Mouse (Mus musculus) limb, embryonic 13.5 days (tissue): ENCODE data around the gene Serpinb3d. TPM values are rescaled to one million over a fixed set of nuclear protein-coding genes. Genes with fewer than 3 reads are reported as not detected.
"Not testable (repeated sequence)": the region's sequence is repeated elsewhere in the genome, so short reads cannot be mapped to it uniquely, and the experiment has no call there.

Experiments
- ATAC-seq: fragments of 200-750 bp; cut with Nextera tagmentation; 2 replicates; pipeline ENCODE4 v1.8.0; 2017; ENCODE audit warnings: low read depth, moderate number of reproducible peaks, moderate TSS enrichment; ENCODE audit not compliant: low FRiP score
- H3K27ac ChIP-seq: fragments of 300-500 bp; sonication (generic); 2 replicates; pipeline ENCODE4 v1.5.1; 2015; ENCODE audit warnings: inconsistent platforms, mild to moderate bottlenecking, moderate library complexity
- H3K27me3 ChIP-seq: fragments of 300-500 bp; sonication (generic); 2 replicates; pipeline ENCODE4 v1.6.1; 2015; ENCODE audit warnings: mild to moderate bottlenecking, inconsistent platforms
- H3K36me3 ChIP-seq: fragments of 300-500 bp; sonication (generic); 2 replicates; pipeline ENCODE4 v1.6.1; 2015; ENCODE audit warnings: inconsistent platforms, mild to moderate bottlenecking, moderate library complexity
- H3K4me1 ChIP-seq: fragments of 300-500 bp; sonication (generic); 2 replicates; pipeline ENCODE4 v1.6.1; 2015; ENCODE audit warnings: inconsistent platforms
- H3K4me2 ChIP-seq: fragments of 300-500 bp; sonication (generic); replicated peaks from 2 replicates; pipeline ENCODE4 v1.6.1; 2015; ENCODE audit warnings: inconsistent platforms, mild to moderate bottlenecking, moderate library complexity
- H3K4me3 ChIP-seq: fragments of 300-500 bp; sonication (generic); 2 replicates; pipeline ENCODE4 v1.5.1; 2015; ENCODE audit warnings: moderate library complexity, mild to moderate bottlenecking, inconsistent platforms
- H3K9ac ChIP-seq: fragments of 300-500 bp; sonication (generic); 2 replicates; pipeline ENCODE4 v1.6.1; 2015; ENCODE audit warnings: mild to moderate bottlenecking, inconsistent platforms
- H3K9me3 ChIP-seq: fragments of 300-500 bp; sonication (generic); 2 replicates; pipeline ENCODE4 v1.6.1; 2016; ENCODE audit warnings: inconsistent platforms
- WGBS: fragments of 180-500 bp; shearing (Covaris S2); methylation state at CpG from one replicate; pipeline ENCODE4 v1.1.7; 2015; 5-methylcytosine and 5-hydroxymethylcytosine counted together
- polyA plus RNA-seq: library from polyadenylated mRNA; unstranded; fragments of >200 nt; fragmentation: Nextera tagmentation; extraction: Ambion mirVana; gene quantifications from 2 replicates; pipeline ENCODE4 v1.2.1, GENCODE M21; 2015

The Serpinb3d gene
- not detected in 2 replicates for polyA plus RNA-seq

DNA sequence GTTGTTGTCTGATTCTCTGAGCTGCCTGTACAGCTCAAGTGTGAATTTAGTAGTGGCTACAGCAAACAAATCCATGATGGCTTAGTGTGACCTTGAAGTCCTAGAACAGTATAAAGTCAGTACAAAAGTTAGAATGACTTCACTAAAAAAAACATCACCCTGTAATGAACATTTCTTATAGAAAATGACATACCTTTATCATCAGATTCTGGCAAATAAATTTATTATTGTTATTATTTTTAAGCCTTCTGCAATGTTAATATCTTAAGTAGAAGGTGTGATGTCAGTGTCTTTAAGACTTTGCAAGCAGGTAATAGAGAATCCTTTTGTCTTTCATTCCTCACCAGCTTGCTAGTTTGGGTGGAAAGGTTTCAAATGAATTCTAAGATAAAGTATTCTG lies at the start of gene Serpinb3d:
Serpinb3d (minus strand) TSS at position 101 of the 400 bp plus-strand sequence.
- no peak within 1 kb of the TSS for H3K27ac ChIP-seq

DNA sequence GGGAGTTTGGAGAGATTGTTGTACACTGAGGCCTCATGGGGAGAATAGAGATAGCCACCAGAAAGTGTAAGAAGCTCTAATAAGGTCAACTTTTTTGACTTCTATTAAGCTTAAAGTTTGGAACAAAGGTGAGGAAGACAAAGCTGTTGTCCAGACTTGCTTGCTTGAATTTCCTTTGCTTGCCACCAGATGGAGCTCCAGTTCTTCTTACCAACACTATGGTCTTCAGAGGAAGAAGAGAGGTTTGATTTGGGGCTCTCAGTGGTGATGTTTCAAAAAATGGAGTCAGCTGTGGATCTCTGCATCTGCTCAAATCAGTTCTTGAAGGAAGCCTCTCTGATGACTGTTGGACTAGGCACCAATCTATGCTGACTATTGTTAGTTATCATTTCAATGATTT lies 44.1 kb upstream of the Serpinb3d start:
- ATAC-seq, H3K9me3 ChIP-seq, H3K4me2 ChIP-seq, H3K4me1 ChIP-seq, H3K36me3 ChIP-seq, H3K4me3 ChIP-seq, H3K27ac ChIP-seq, H3K27me3 ChIP-seq, H3K9ac ChIP-seq: not testable (repeated sequence)

More for the DNA sequence above, at the start of gene Serpinb3d:
- no peaks in the 10 kb centered on the region for H3K36me3 ChIP-seq
- H3K9ac ChIP-seq, result no peak within 1 kb of the TSS
- ATAC-seq, result no peak
- no peaks in the 10 kb centered on the region for H3K4me1 ChIP-seq
- H3K4me2 ChIP-seq, result no peak within 1 kb of the TSS
- H3K4me3 ChIP-seq, result no peak within 1 kb of the TSS
- no peaks in the 10 kb centered on the region for H3K27me3 ChIP-seq
- no peaks in the 10 kb centered on the region for H3K9me3 ChIP-seq

DNA sequence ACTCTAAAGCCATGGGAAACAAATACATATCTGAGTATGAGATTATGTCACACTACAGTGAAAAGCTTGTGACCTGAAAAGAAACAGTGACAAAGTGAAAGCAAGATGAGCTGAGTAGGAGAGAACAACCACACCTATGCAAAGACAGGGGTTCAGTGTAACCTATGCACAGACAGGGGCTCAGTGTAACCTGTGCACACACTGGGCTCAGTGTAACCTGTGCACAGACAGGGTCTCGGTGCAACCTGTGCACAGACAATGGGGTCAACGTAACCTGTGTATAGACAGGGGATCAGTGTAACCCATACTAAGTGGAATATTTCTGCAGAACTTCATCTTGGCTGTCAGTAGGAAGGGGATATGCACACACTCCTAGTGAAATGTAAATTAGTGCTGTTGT lies 15.1 kb upstream of the Serpinb3d start:
- Histone ChIP-seq H3K9ac (no peak overlapping the region), H3K27ac (no peak overlapping the region), H3K4me2 (no peak overlapping the region), H3K9me3 (no peaks in the 10 kb centered on the region), H3K4me1 (no peaks in the 10 kb centered on the region), H3K4me3 (no peak overlapping the region), H3K36me3 (no peaks in the 10 kb centered on the region), H3K27me3 (no peaks in the 10 kb centered on the region)
- ATAC-seq, result no peak
- WGBS, result 91% methylated on average over 2 of the region's 2 CpGs

DNA sequence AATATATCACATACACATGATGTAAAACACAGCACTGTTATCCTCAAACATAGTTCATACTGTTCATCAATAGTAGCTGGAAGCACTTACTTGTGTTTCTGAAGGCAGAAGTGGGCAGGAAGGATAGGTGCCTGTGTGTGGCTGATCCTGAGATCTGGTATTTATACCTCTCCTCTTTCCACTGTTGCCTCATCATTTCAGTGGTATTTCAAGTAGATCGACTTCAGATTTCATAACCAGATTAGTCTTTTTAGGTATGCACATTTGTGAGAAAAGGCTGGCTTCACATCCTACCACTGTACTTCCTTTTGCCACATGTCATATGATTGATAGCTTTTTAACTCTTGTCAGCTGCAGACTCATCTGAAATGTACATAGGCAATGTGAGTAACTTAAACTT lies 31.1 kb downstream of the Serpinb3d start, which contains the start of gene Serpinb3a:
Serpinb3a (minus strand) TSS at position 101 of the 400 bp plus-strand sequence.
- H3K4me3 ChIP-seq, result no peak within 1 kb of the TSS
- ATAC-seq, result no peak
- WGBS, result 79% methylated on average over 1 of the region's 1 CpGs

DNA sequence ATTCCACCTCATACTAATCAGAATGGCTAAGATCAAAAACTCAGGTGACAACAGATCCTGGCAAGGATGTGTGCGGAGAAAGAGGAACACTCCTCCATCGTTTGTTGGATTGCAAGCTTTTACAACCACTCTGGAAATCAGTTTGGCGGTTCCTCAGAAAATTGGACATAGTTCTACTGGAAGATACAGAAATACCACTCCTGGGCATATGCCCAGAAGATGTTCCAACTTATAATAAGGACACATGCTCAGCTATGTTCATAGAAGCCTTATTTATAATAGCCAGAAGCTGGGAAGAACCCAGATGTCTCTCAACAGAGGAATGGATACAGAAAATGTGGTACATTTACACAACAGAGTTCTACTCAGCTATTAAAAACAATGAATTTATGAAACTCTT lies 49.1 kb downstream of the Serpinb3d start:
- H3K4me1 ChIP-seq, ATAC-seq, H3K27me3 ChIP-seq, H3K4me3 ChIP-seq, H3K36me3 ChIP-seq, H3K27ac ChIP-seq, H3K9ac ChIP-seq, H3K4me2 ChIP-seq, H3K9me3 ChIP-seq: not testable (repeated sequence)
- 89% methylated on average over 3 of the region's 3 CpGs for WGBS

More for the DNA sequence above, 31.1 kb downstream of the Serpinb3d start, which contains the start of gene Serpinb3a:
- H3K4me2 ChIP-seq, result no peak within 1 kb of the TSS
- H3K9me3 ChIP-seq, result no peaks in the 10 kb centered on the region
- H3K27me3 ChIP-seq, result no peaks in the 10 kb centered on the region
- H3K4me1 ChIP-seq, result no peaks in the 10 kb centered on the region
- no peak within 1 kb of the TSS for H3K9ac ChIP-seq
- H3K36me3 ChIP-seq, result no peaks in the 10 kb centered on the region
- H3K27ac ChIP-seq, result no peak within 1 kb of the TSS

Other genes with a start within 250 kb of the Serpinb3d start
- 0.56 and 0.88 TPM in 2 replicates for gene Serpinb5, start 222.3 kb downstream of the Serpinb3d start, polyA plus RNA-seq
- gene Serpinb12, start 149.1 kb downstream of the Serpinb3d start, polyA plus RNA-seq, result 0.59 and 0.70 TPM in 2 replicates
- not detected in 2 replicates for gene Serpinb13, start 102.5 kb downstream of the Serpinb3d start, polyA plus RNA-seq
- gene Serpinb3a, start 31.2 kb downstream of the Serpinb3d start, polyA plus RNA-seq, result 0.14 and 0.23 TPM in 2 replicates
- gene Serpinb3b, start 194.9 kb upstream of the Serpinb3d start, polyA plus RNA-seq, result 0.22 TPM in 1 of 2 replicates, not detected in the other
- gene Serpinb3c, start 194.9 kb upstream of the Serpinb3d start, polyA plus RNA-seq, result 0.25 and 0.56 TPM in 2 replicates